Mouse (Mus musculus): ENCODE measurements at regions not wholly inside any gene's neighbourhood (a gene's known extent, or its start where the extent isn't known, plus 50 kb on each side); places are given as distances from the start of the nearest gene placed in this dataset.

GRCm38 (mm10) chr12:26778796-26779195 is 309.8 kb downstream of the Cmpk2 start:
- TF ChIP-seq CTCF (conservative IDR thresholded peaks at IDR 0.05 in 1 of 2, IDR thresholded peaks at IDR 0.05 in 1 of 2; ENCODE audit: low read depth in 2 of 2, low read length in 2 of 2) (no peak), POLR2AphosphoS2 (IDR thresholded peaks at IDR 0.05; ENCODE audit: low read depth, low read length) (no peak), EP300 (IDR thresholded peaks at IDR 0.05; ENCODE audit: low read length) (no peak), CHD2 (IDR thresholded peaks at IDR 0.05; ENCODE audit: low read length) (no peak), POLR2A (IDR thresholded peaks at IDR 0.05; ENCODE audit: low read depth, low read length) (no peak), MAX (IDR thresholded peaks at IDR 0.05; ENCODE audit: low read length) (no peak), E2F4 (IDR thresholded peaks at IDR 0.05; ENCODE audit: insufficient replicate concordance, low read depth, low read length) (no peak), ELF1 (IDR thresholded peaks at IDR 0.05; ENCODE audit: low read depth, low read length) (no peak), MYC (IDR thresholded peaks at IDR 0.05; ENCODE audit: low read depth, low read length) (no peak)
